Mouse (Mus musculus): ENCODE data around the gene Fbxw11.
A peak's percentile ranks its signal among the peaks of the same experiment; 100 is the strongest.
"Not testable (repeated sequence)": the region's sequence is repeated elsewhere in the genome, so short reads cannot be mapped to it uniquely, and the experiment has no call there.

The Fbxw11 gene

GRCm38 (mm10) chr11:32642249-32642876 lies at the start of gene Fbxw11:
TSS of gene Fbxw11 (plus strand) at chr11:32642724.
- peak; percentile 97 for DNase-seq (ENCODE audit: low spot score in 2 of 2)

GRCm38 (mm10) chr11:32593081-32593480 lies 49.4 kb upstream of the Fbxw11 start:
- DNase-seq (ENCODE audit: low spot score in 2 of 2): no peak

- DNase-seq (ENCODE audit: low spot score in 2 of 2): no peak
Measured at GRCm38 (mm10) chr11:32594122-32594521, 48.4 kb upstream of the Fbxw11 start.

GRCm38 (mm10) chr11:32600371-32600770 lies 42.2 kb upstream of the Fbxw11 start:
- DNase-seq (ENCODE audit: low spot score in 2 of 2): no peak

GRCm38 (mm10) chr11:32601528-32602323 lies 40.8 kb upstream of the Fbxw11 start:
- DNase-seq (ENCODE audit: low spot score in 2 of 2): no peak

- DNase-seq (ENCODE audit: low spot score in 2 of 2): no peak
Measured at GRCm38 (mm10) chr11:32604663-32605062, 37.9 kb upstream of the Fbxw11 start.

- no peak for DNase-seq (ENCODE audit: low spot score in 2 of 2)
Measured at GRCm38 (mm10) chr11:32605131-32605860, 37.2 kb upstream of the Fbxw11 start.

- no peak for DNase-seq (ENCODE audit: low spot score in 2 of 2)
Measured at GRCm38 (mm10) chr11:32605907-32606306, 36.6 kb upstream of the Fbxw11 start.

- DNase-seq (ENCODE audit: low spot score in 2 of 2): peak; percentile 32 to 42
Measured at GRCm38 (mm10) chr11:32607319-32607718, 35.2 kb upstream of the Fbxw11 start.

- DNase-seq (ENCODE audit: low spot score in 2 of 2): no peak
Measured at GRCm38 (mm10) chr11:32610616-32611015, 31.9 kb upstream of the Fbxw11 start.

GRCm38 (mm10) chr11:32612304-32612703 lies 30.2 kb upstream of the Fbxw11 start:
- DNase-seq (ENCODE audit: low spot score in 2 of 2): no peak

GRCm38 (mm10) chr11:32614463-32614862 lies 28.1 kb upstream of the Fbxw11 start:
- no peak for DNase-seq (ENCODE audit: low spot score in 2 of 2)

- no peak for DNase-seq (ENCODE audit: low spot score in 2 of 2)
Measured at GRCm38 (mm10) chr11:32615561-32615960, 27.0 kb upstream of the Fbxw11 start.

- no peak for DNase-seq (ENCODE audit: low spot score in 2 of 2)
Measured at GRCm38 (mm10) chr11:32616091-32616490, 26.4 kb upstream of the Fbxw11 start.

GRCm38 (mm10) chr11:32618036-32618435 lies 24.5 kb upstream of the Fbxw11 start:
- no peak for DNase-seq (ENCODE audit: low spot score in 2 of 2)

- not testable (repeated sequence) for DNase-seq (ENCODE audit: low spot score in 2 of 2)
Measured at GRCm38 (mm10) chr11:32618641-32619040, 23.9 kb upstream of the Fbxw11 start.

- peak; percentile 41 to 43 for DNase-seq (ENCODE audit: low spot score in 2 of 2)
Measured at GRCm38 (mm10) chr11:32619257-32619816, 23.2 kb upstream of the Fbxw11 start.

GRCm38 (mm10) chr11:32619866-32620456 lies 22.6 kb upstream of the Fbxw11 start:
- no peak for DNase-seq (ENCODE audit: low spot score in 2 of 2)

- DNase-seq (ENCODE audit: low spot score in 2 of 2): no peak
Measured at GRCm38 (mm10) chr11:32621831-32622478, 20.6 kb upstream of the Fbxw11 start.

- no peak for DNase-seq (ENCODE audit: low spot score in 2 of 2)
Measured at GRCm38 (mm10) chr11:32622479-32623190, 19.9 kb upstream of the Fbxw11 start.

GRCm38 (mm10) chr11:32623236-32623635 lies 19.3 kb upstream of the Fbxw11 start:
- no peak for DNase-seq (ENCODE audit: low spot score in 2 of 2)
